27 mouse cellular contexts compared by ENCODE assay signal in the genomic region with DNA sequence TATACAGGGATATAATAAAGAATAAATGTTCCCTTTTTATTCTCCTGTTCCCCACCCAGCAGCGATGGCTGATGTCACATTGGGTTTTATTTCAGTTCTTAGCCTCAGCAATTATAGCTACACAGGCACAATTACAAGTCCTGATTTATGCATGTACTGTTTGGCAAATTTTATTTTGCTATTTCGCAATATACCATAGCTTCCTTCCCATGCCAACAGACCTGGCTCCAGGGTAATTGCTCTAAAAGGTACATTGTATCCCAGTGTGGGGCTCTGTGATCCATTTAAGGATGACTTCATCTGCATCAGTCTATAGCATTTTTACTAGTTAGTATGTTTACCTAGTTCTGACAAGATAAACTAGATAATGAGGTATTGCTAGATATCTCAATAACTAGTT. TPM values are rescaled to one million over a fixed set of nuclear protein-coding genes. Genes with fewer than 3 reads are reported as not detected.
DNase-seq lines count a peak whose midpoint lies in the region; ATAC-seq and TF ChIP-seq lines count a peak whose summit lies in the region.
"Had no signal": no experiment of that assay in that cellular context is flagged by ENCODE, and none has a peak within 500 bp of the region (broad histone marks: within the 10 kb centered on the region; RNA-seq: fewer than 3 reads in every experiment).

No protein-coding gene starts in this region.

- no peak overlapping the region for H3K9ac ChIP-seq in liver, adult 2 months (ENCODE audit: low read depth, low read length)
- H3K9ac ChIP-seq in liver, embryonic 11.5 days (ENCODE audit: low read depth, low read length), result no peak overlapping the region
- no peak overlapping the region for H3K9ac ChIP-seq in forebrain, embryonic 15.5 days (replicated peaks)
- H3K9ac ChIP-seq: embryonic facial prominence, embryonic 13.5 days; embryonic facial prominence, embryonic 15.5 days; forebrain, postnatal 0 days had no signal

- no peaks in the 10 kb centered on the region for H3K79me2 ChIP-seq in liver, adult 2 months (ENCODE audit: control insufficient read depth, insufficient read depth, low read length)

- no peaks in the 10 kb centered on the region for H3K9me3 ChIP-seq in liver, embryonic 11.5 days (ENCODE audit: control insufficient read depth, low read length)
- no peaks in the 10 kb centered on the region for H3K9me3 ChIP-seq in forebrain, embryonic 15.5 days
- H3K9me3 ChIP-seq: embryonic facial prominence, embryonic 13.5 days; embryonic facial prominence, embryonic 15.5 days; G1E had no signal

- no peak overlapping the region for H3K4me2 ChIP-seq in liver, embryonic 11.5 days
- no peak overlapping the region for H3K4me2 ChIP-seq in forebrain, embryonic 15.5 days (replicated peaks)
- H3K4me2 ChIP-seq: embryonic facial prominence, embryonic 13.5 days; embryonic facial prominence, embryonic 15.5 days had no signal

- ATAC-seq in frontal cortex, adult (ENCODE audit: low TSS enrichment), result peak; percentile 15; the same call in 1 of the 2 replicates
- no peak for ATAC-seq in liver, embryonic 11.5 days (replicated peaks; ENCODE audit: low FRiP score)
- no peak for ATAC-seq in forebrain, embryonic 15.5 days (replicated peaks)
- ATAC-seq: activated CD4-positive, CD25-positive, alpha-beta regulatory T cell, adult 4 months; CD4-positive, CD25-positive, alpha-beta regulatory T cell, adult 4 months; forebrain, embryonic 14.5 days; forebrain, postnatal 0 days; Patski had no signal

- TF ChIP-seq POLR2A in liver, adult 2 months (IDR thresholded peaks at IDR 0.05; ENCODE audit: extremely low read depth, insufficient read depth, low read length), result no peak

- no peaks in the 10 kb centered on the region for H3K36me3 ChIP-seq in liver, adult 2 months (ENCODE audit: control insufficient read depth, insufficient read depth, low read length)
- no peaks in the 10 kb centered on the region for H3K36me3 ChIP-seq in liver, embryonic 11.5 days (ENCODE audit: control insufficient read depth, insufficient read depth, low read length)
- H3K36me3 ChIP-seq in forebrain, embryonic 15.5 days, result no peaks in the 10 kb centered on the region
- H3K36me3 ChIP-seq: embryonic facial prominence, embryonic 13.5 days; embryonic facial prominence, embryonic 15.5 days; G1E had no signal

- H3K27ac ChIP-seq in liver, adult 2 months (replicated peaks; ENCODE audit: insufficient read depth, low read depth, low read length), result no peak overlapping the region
- no peak overlapping the region for H3K27ac ChIP-seq in liver, embryonic 11.5 days (ENCODE audit: low read depth, low read length)
- no peak overlapping the region for H3K27ac ChIP-seq in forebrain, embryonic 15.5 days (replicated peaks)
- H3K27ac ChIP-seq: embryonic facial prominence, embryonic 13.5 days; embryonic facial prominence, embryonic 15.5 days had no signal

- H3K27me3 ChIP-seq in liver, adult 2 months (ENCODE audit: control insufficient read depth, insufficient read depth, low read length), result no peaks in the 10 kb centered on the region; the same call in 1 of the 2 replicates
- H3K27me3 ChIP-seq in liver, embryonic 11.5 days (replicated peaks; ENCODE audit: control insufficient read depth, insufficient read depth, low read length), result no peaks in the 10 kb centered on the region; the same call in 1 of the 2 replicates
- H3K27me3 ChIP-seq in forebrain, embryonic 15.5 days, result no peaks in the 10 kb centered on the region
- H3K27me3 ChIP-seq: CH12.LX; embryonic facial prominence, embryonic 13.5 days; embryonic facial prominence, embryonic 15.5 days; Patski had no signal

- DNase-seq in frontal cortex, postnatal 14 days (ENCODE audit: low spot score in 2 of 2), result no peak
- DNase-seq in liver, adult 2 months (ENCODE audit: extremely low read depth, low read depth, low spot score), result peak; percentile 28
- DNase-seq in liver, embryonic 11.5 days (ENCODE audit: low spot score), result no peak
- DNase-seq in gonadal fat pad, adult 2 months (ENCODE audit: low read depth), result peak; percentile 89
- DNase-seq: adrenal gland, adult 2 months; adrenal gland, postnatal 10 days; adrenal gland, postnatal 25 days; B cell, adult 2 months; cerebellum, adult 11 months; cerebellum, adult 18-20 months; cerebellum, adult 8-10 months; cerebellum, adult 9-11 months; cerebellum, postnatal 14 days; cerebellum, postnatal 36 days; embryo, embryonic 11 days; forebrain, postnatal 0 days had no signal

- 94% methylated on average over 2 of the region's 2 CpGs for WGBS in liver, adult 2 months
- 69% methylated on average over 2 of the region's 2 CpGs for WGBS in liver, embryonic 11.5 days
- WGBS in forebrain, embryonic 15.5 days, result 90% methylated on average over 2 of the region's 2 CpGs

- no peak overlapping the region for H3K4me3 ChIP-seq in liver, adult 2 months (ENCODE audit: insufficient read depth, low read depth, low read length)
- no peak overlapping the region for H3K4me3 ChIP-seq in liver, embryonic 11.5 days (ENCODE audit: low read depth, low read length)
- H3K4me3 ChIP-seq in forebrain, embryonic 15.5 days, result no peak overlapping the region
- H3K4me3 ChIP-seq: embryonic facial prominence, embryonic 13.5 days; embryonic facial prominence, embryonic 15.5 days; erythroblast, embryonic 14.5 days had no signal

- no peaks in the 10 kb centered on the region for H3K4me1 ChIP-seq in liver, adult 2 months (ENCODE audit: control insufficient read depth, insufficient read depth, low read length)
- no peaks in the 10 kb centered on the region; the same call in 1 of the 2 replicates for H3K4me1 ChIP-seq in liver, embryonic 11.5 days (replicated peaks; ENCODE audit: control insufficient read depth, insufficient read depth, low read length)
- H3K4me1 ChIP-seq in forebrain, embryonic 15.5 days, result 0 out of 2 replicates have a peak, but pooled peaks cover 3% of the 10 kb centered on the region
- H3K4me1 ChIP-seq: embryonic facial prominence, embryonic 13.5 days; embryonic facial prominence, embryonic 15.5 days had no signal

- TF ChIP-seq CTCF in liver, adult 2 months (IDR thresholded peaks at IDR 0.05; ENCODE audit: low read depth, low read length), result no peak

RNA-seq across cellular contexts. Expression of a gene that starts 33.7 kb away (rescaled TPM):
- 163 and 184 TPM in 2 replicates for total RNA-seq in liver, adult 2 months (2014; rRNA removed)
- polyA plus RNA-seq in liver, adult 2 months (2012; rRNA removed), result 159 and 183 TPM in 2 replicates
- 127 and 136 TPM in 2 replicates for polyA plus RNA-seq in liver, embryonic 11.5 days (2014; fragmentation: Nextera tagmentation; extraction: Ambion mirVana)
- polyA plus RNA-seq in gonadal fat pad, adult 2 months (2012; rRNA removed), result 257 and 292 TPM in 2 replicates
- 39.7 and 43.7 TPM in 2 replicates for polyA plus RNA-seq in forebrain, embryonic 15.5 days (2015; fragmentation: Nextera tagmentation; extraction: Ambion mirVana)

Comparison
In these comparisons a context has a peak if more than half of its experiments do, and no peak if none do; other contexts are left out.
1. DNase-seq: peak in liver, adult 2 months (single experiment) and gonadal fat pad, adult 2 months (single experiment); none in frontal cortex, postnatal 14 days (0 of 2) and liver, embryonic 11.5 days (single experiment).